Mouse (Mus musculus) hindbrain, postnatal 0 days (tissue): Measurements from ENCODE around the gene Slc22a16. TPM values are rescaled to one million over a fixed set of nuclear protein-coding genes. Genes with fewer than 3 reads are reported as not detected.

ENCODE experiments used
- ATAC-seq: fragments of 200-750 bp; cut with Nextera tagmentation; 2 replicates; pipeline ENCODE4 v1.8.0; 2017; ENCODE audit warnings: mild to moderate bottlenecking, moderate TSS enrichment, moderate library complexity
- DNase-seq: peaks from one replicate; pipeline ENCODE4 v3.0.0-alpha.2; 2015; ENCODE audit warnings: low spot score
- H3K27ac ChIP-seq: fragments of 300-500 bp; sonication (generic); 2 replicates; pipeline ENCODE4 v1.5.1; 2014; ENCODE audit warnings: mild to moderate bottlenecking
- H3K27me3 ChIP-seq: fragments of 300-500 bp; sonication (generic); 2 replicates; pipeline ENCODE4 v1.6.1; 2014; ENCODE audit warnings: low read length, mixed read lengths; ENCODE audit not compliant: insufficient read depth
- H3K36me3 ChIP-seq: fragments of 300-500 bp; sonication (generic); 2 replicates; pipeline ENCODE4 v1.6.1; 2014; ENCODE audit warnings: low read length, mixed read lengths; ENCODE audit not compliant: insufficient read depth
- H3K4me1 ChIP-seq: fragments of 300-500 bp; sonication (generic); 2 replicates; pipeline ENCODE4 v1.6.1; 2014; ENCODE audit warnings: antibody characterized with exemption, low read length, mixed read lengths; ENCODE audit not compliant: insufficient read depth
- H3K4me2 ChIP-seq: fragments of 300-500 bp; sonication (generic); 2 replicates; pipeline ENCODE4 v1.6.1; 2014; ENCODE audit warnings: low read depth, mild to moderate bottlenecking, low read length, moderate library complexity, mixed read lengths
- H3K4me3 ChIP-seq: fragments of 300-500 bp; sonication (generic); 2 replicates; pipeline ENCODE4 v1.5.1; 2014; ENCODE audit warnings: low read length
- H3K9ac ChIP-seq: fragments of 300-500 bp; sonication (generic); replicated peaks from 2 replicates; pipeline ENCODE4 v1.6.1; 2014; ENCODE audit warnings: mild to moderate bottlenecking, low read length, moderate library complexity, mixed read lengths
- H3K9me3 ChIP-seq: fragments of 300-500 bp; sonication (generic); 2 replicates; pipeline ENCODE4 v1.6.1; 2016; ENCODE audit warnings: low read length, mixed read lengths
- CTCF ChIP-seq: IDR thresholded peaks from 2 replicates; pipeline ENCODE4 v1.5.1; 2016; ENCODE audit warnings: antibody characterized with exemption, control low read depth, low read depth
- WGBS: fragments of 180-500 bp; shearing (Covaris S2); extraction: QIAGEN DNeasy Blood & Tissue Kit; methylation state at CpG from one replicate; pipeline ENCODE4 v1.1.7; 2014; 5-methylcytosine and 5-hydroxymethylcytosine counted together
- polyA plus RNA-seq: library from polyadenylated mRNA; unstranded; fragments of >200 nt; fragmentation: Nextera tagmentation; extraction: Ambion mirVana; gene quantifications from 2 replicates; pipeline ENCODE4 v1.2.1, GENCODE M21; 2015
- total RNA-seq: library from RNA; depleted of rRNA; stranded (reverse); fragments of >200 nt; gene quantifications from 2 replicates; pipeline ENCODE4 v1.2.3, GENCODE M21; 2014

Gene Slc22a16
- total and polyA plus RNA-seq, 2 experiments from 2014 or later, result not detected

DNA sequence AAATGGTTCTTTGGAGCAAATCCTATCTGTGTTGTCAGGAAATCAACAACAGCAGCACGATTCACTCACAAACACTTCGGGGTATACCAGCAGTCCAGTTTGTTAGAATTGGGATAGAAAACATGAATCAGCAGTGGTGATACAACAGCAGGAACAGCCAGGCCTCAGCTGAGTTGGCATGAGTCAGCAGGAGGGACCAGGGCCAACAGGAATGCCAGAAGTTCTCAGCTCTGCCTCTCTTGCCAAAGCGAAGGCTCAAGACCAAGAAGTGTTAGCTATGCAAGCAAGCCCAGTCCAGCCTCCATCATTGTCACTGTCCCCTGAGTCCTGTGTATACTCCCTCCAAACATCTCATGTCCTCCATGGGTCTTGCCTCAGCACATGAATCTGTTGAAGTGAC is 27.0 kb downstream of the Slc22a16 start:
- no peak for ATAC-seq
- Histone ChIP-seq H3K36me3 (no peaks in the 10 kb centered on the region), H3K27me3 (no peaks in the 10 kb centered on the region), H3K4me1 (no peaks in the 10 kb centered on the region), H3K27ac (no peak overlapping the region), H3K4me3 (no peak overlapping the region), H3K9me3 (no peaks in the 10 kb centered on the region), H3K4me2 (no peak overlapping the region), H3K9ac (no peak overlapping the region)
- DNase-seq, result no peak
- no peak for TF ChIP-seq CTCF
- 91% methylated on average over 3 of the region's 3 CpGs for WGBS

DNA sequence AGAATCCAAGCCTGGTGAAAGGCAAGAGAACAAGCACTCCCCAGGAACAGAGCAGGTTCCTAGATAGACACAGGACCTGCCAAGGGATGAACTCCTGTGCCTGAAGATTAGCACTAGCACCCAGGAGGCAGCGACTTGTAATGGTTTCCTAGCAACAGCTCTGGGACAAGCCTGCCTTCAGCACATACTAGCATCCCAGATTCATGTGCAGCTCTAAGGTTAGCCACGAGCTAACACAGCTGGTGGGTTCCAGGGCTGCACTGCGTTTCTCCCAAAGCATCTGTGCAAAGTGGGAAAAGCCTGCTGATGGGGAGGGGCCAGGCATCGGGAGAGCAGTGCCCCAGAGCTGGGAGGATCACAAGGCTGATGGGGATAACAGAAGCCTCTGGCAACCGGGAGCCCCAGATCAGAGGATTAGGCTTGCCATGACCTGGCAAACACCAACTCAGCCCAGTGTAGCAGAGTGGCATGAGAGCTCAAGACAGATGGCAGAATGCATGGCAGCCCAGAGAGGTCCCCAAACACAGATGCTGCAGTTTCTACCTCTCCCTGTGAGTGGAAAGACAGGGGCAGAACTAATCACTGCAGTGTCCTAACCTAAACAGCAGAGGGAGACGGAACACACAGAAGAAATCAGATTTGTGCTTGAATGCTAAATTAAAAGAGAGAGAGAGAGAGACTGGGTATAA is 34.7 kb downstream of the Slc22a16 start:
- Histone ChIP-seq H3K4me1 (no peaks in the 10 kb centered on the region), H3K9ac (no peak overlapping the region), H3K9me3 (peaks cover 6% of the 10 kb centered on the region; the same call in 1 of the 2 replicates), H3K27ac (no peak overlapping the region), H3K4me3 (no peak overlapping the region), H3K4me2 (no peak overlapping the region), H3K36me3 (no peaks in the 10 kb centered on the region), H3K27me3 (no peaks in the 10 kb centered on the region)
- WGBS, result 43% methylated on average over 6 of the region's 6 CpGs
- ATAC-seq (peak; percentile 77), DNase-seq (peak; percentile 60)
- TF ChIP-seq CTCF, result peak; percentile 68

- no peak for DNase-seq
These were observed 47.8 kb downstream of the Slc22a16 start for GRCm38 (mm10) chr10:40617973-40618372.

GRCm38 (mm10) chr10:40619760-40620159 is 49.6 kb downstream of the Slc22a16 start:
- no peaks in the 10 kb centered on the region for H3K9me3 ChIP-seq
- no peaks in the 10 kb centered on the region for H3K27me3 ChIP-seq
- no peak for TF ChIP-seq CTCF
- H3K9ac ChIP-seq, result no peak overlapping the region
- no peaks in the 10 kb centered on the region for H3K36me3 ChIP-seq
- H3K4me2 ChIP-seq, result no peak overlapping the region
- no peak for ATAC-seq
- 73% methylated on average over 1 of the region's 1 CpGs for WGBS
- no peak overlapping the region for H3K4me3 ChIP-seq
- no peak overlapping the region for H3K27ac ChIP-seq
- no peaks in the 10 kb centered on the region for H3K4me1 ChIP-seq
- no peak for DNase-seq

More at GRCm38 (mm10) chr10:40617973-40618372, 47.8 kb downstream of the Slc22a16 start:
- no peak for ATAC-seq
- Histone ChIP-seq H3K4me3 (no peak overlapping the region), H3K9me3 (no peaks in the 10 kb centered on the region), H3K4me2 (no peak overlapping the region), H3K27me3 (no peaks in the 10 kb centered on the region), H3K4me1 (no peaks in the 10 kb centered on the region), H3K9ac (no peak overlapping the region), H3K27ac (no peak overlapping the region), H3K36me3 (no peaks in the 10 kb centered on the region)
- peak; percentile 39 for TF ChIP-seq CTCF

- no peaks in the 10 kb centered on the region for H3K27me3 ChIP-seq
- H3K4me2 ChIP-seq, result peak overlapping the region; percentile 38; the same call in 1 of the 2 replicates
- H3K9ac ChIP-seq, result no peak overlapping the region
- no peak overlapping the region for H3K27ac ChIP-seq
- TF ChIP-seq CTCF, result peak; percentile 75
- ATAC-seq, result no peak
- no peaks in the 10 kb centered on the region for H3K36me3 ChIP-seq
- peak; percentile 55 for DNase-seq
- H3K9me3 ChIP-seq, result no peaks in the 10 kb centered on the region
- WGBS, result 80% methylated on average over 7 of the region's 7 CpGs
- H3K4me1 ChIP-seq, result peaks cover 6% of the 10 kb centered on the region; the same call in 1 of the 2 replicates
- no peak overlapping the region for H3K4me3 ChIP-seq
These were observed 59.0 kb downstream of the Slc22a16 start for GRCm38 (mm10) chr10:40629140-40629539.

DNA sequence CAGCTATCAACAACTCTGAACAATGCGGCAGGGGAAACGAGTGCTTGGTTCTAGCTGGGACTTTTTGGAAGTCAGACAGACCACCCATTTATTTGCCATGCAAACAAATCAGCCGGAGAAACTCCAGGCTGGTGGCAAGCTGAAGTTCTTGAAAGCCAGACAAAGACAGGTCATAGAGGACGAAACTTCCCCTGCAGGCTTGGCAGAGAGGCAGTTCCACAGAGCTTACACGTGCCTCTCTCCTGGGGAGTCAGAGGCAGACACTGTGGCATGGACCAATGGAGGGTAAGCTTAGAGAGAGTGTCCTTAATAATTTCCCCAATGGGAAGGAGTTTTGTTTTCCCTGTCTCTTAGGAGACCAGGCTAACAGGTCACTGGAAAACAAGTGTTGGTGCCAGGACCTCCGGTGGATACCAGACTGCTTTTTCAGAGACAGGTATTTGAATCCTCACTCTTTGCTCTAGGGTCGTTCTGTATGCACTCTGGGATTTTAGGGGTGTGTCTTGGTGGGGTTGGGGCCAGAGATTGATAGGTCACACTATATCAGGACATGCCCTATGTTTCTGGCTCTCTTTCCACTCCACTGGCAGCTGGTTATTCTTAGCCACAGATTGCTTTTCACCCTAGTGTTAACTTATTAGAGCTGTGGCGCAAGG is 59.6 kb downstream of the Slc22a16 start, which contains the start of gene Ddo:
Ddo (plus strand) TSS at position 356 of the 656 bp plus-strand sequence.
- Histone ChIP-seq H3K9me3 (no peaks in the 10 kb centered on the region), H3K4me3 (peak within 1 kb of the TSS; percentile 13; the same call in 1 of the 2 replicates), H3K27ac (peak within 1 kb of the TSS; percentile 11; the same call in 1 of the 2 replicates), H3K4me2 (peak within 1 kb of the TSS; percentile 38), H3K4me1 (peaks cover 6% of the 10 kb centered on the region; the same call in 1 of the 2 replicates), H3K27me3 (no peaks in the 10 kb centered on the region), H3K9ac (no peak within 1 kb of the TSS), H3K36me3 (no peaks in the 10 kb centered on the region)
- peak; percentile 92 for ATAC-seq
- WGBS, result 48% methylated on average over 8 of the region's 8 CpGs
- DNase-seq, result peak; percentile 64
- no peak for TF ChIP-seq CTCF
